Mouse (Mus musculus) spleen, adult 2 months (tissue): ENCODE measurements around the gene Cdc14b.

Experiments
- CTCF ChIP-seq: fragments of 200-500 bp; IDR thresholded peaks from 2 replicates; pipeline ENCODE4 v1.5.1; 2011; ENCODE audit warnings: mild to moderate bottlenecking, inconsistent platforms; ENCODE audit not compliant: insufficient read depth, insufficient read length, insufficient replicate concordance; ENCODE audit errors: extremely low read depth
- POLR2A ChIP-seq: fragments of 200-500 bp; IDR thresholded peaks from 2 replicates; pipeline ENCODE4 v1.6.1; 2011; ENCODE audit warnings: low read depth, low read length, inconsistent platforms

GRCm38 (mm10) chr13:64320334-64320733, 45.2 kb upstream of the Cdc14b start:
- no peak for TF ChIP-seq POLR2A
- TF ChIP-seq CTCF = no peak
